Mouse (Mus musculus): ENCODE measurements around the gene Ikzf1. TPM values are rescaled to one million over a fixed set of nuclear protein-coding genes. Genes with fewer than 3 reads are reported as not detected.

The Ikzf1 gene
- polyA plus RNA-seq, 1 experiment from 2014 or later, result 7.6 TPM

GRCm38 (mm10) chr11:11772196-11772595, 87.4 kb downstream of the Ikzf1 start:
- H3K27ac ChIP-seq (ENCODE audit: low read depth, low read length), result no peak overlapping the region
- no peak for ATAC-seq (replicated peaks; ENCODE audit: insufficient number of reproducible peaks, low FRiP score, low TSS enrichment)

GRCm38 (mm10) chr11:11774384-11774783, 89.6 kb downstream of the Ikzf1 start:
- Histone ChIP-seq H3K36me3 (ENCODE audit: control insufficient read depth, insufficient read depth, low read length) (no peaks in the 10 kb centered on the region), H3K4me2 (no peak overlapping the region), H3K27ac (ENCODE audit: low read depth, low read length) (no peak overlapping the region), H3K9me3 (replicated peaks; ENCODE audit: control insufficient read depth, low read length) (no peaks in the 10 kb centered on the region), H3K4me3 (ENCODE audit: low read depth, low read length) (no peak overlapping the region), H3K27me3 (ENCODE audit: control insufficient read depth, insufficient read depth, low read length) (no peaks in the 10 kb centered on the region), H3K4me1 (ENCODE audit: control insufficient read depth, insufficient read depth, low read length) (no peaks in the 10 kb centered on the region), H3K9ac (ENCODE audit: low read depth, low read length) (no peak overlapping the region)
- 90% methylated on average over 4 of the region's 4 CpGs for whole genome bisulfite sequencing (ENCODE audit: insufficient replicate concordance)
- no peak for ATAC-seq (replicated peaks; ENCODE audit: insufficient number of reproducible peaks, low FRiP score, low TSS enrichment)

More at GRCm38 (mm10) chr11:11772196-11772595, 87.4 kb downstream of the Ikzf1 start:
- no peaks in the 10 kb centered on the region for H3K4me1 ChIP-seq (ENCODE audit: control insufficient read depth, insufficient read depth, low read length)
- H3K27me3 ChIP-seq (ENCODE audit: control insufficient read depth, insufficient read depth, low read length), result no peaks in the 10 kb centered on the region
- WGBS (ENCODE audit: insufficient replicate concordance), result 89% methylated on average over 4 of the region's 4 CpGs
- H3K9me3 ChIP-seq (replicated peaks; ENCODE audit: control insufficient read depth, low read length), result no peaks in the 10 kb centered on the region
- H3K4me3 ChIP-seq (ENCODE audit: low read depth, low read length), result no peak overlapping the region
- no peaks in the 10 kb centered on the region for H3K36me3 ChIP-seq (ENCODE audit: control insufficient read depth, insufficient read depth, low read length)
- H3K4me2 ChIP-seq, result no peak overlapping the region
- H3K9ac ChIP-seq (ENCODE audit: low read depth, low read length), result no peak overlapping the region

- H3K9ac ChIP-seq (ENCODE audit: low read depth, low read length), result no peak overlapping the region
- WGBS (ENCODE audit: insufficient replicate concordance), result 87% methylated on average over 5 of the region's 5 CpGs
- no peak for ATAC-seq (replicated peaks; ENCODE audit: insufficient number of reproducible peaks, low FRiP score, low TSS enrichment)
- no peak overlapping the region for H3K4me2 ChIP-seq
- no peaks in the 10 kb centered on the region for H3K27me3 ChIP-seq (ENCODE audit: control insufficient read depth, insufficient read depth, low read length)
- H3K36me3 ChIP-seq (ENCODE audit: control insufficient read depth, insufficient read depth, low read length), result no peaks in the 10 kb centered on the region
- no peaks in the 10 kb centered on the region for H3K9me3 ChIP-seq (replicated peaks; ENCODE audit: control insufficient read depth, low read length)
- no peaks in the 10 kb centered on the region for H3K4me1 ChIP-seq (ENCODE audit: control insufficient read depth, insufficient read depth, low read length)
- H3K4me3 ChIP-seq (ENCODE audit: low read depth, low read length), result no peak overlapping the region
- H3K27ac ChIP-seq (ENCODE audit: low read depth, low read length), result no peak overlapping the region
Measured at GRCm38 (mm10) chr11:11774893-11775292, 90.1 kb downstream of the Ikzf1 start.

- Histone ChIP-seq H3K4me1 (ENCODE audit: control insufficient read depth, insufficient read depth, low read length) (no peaks in the 10 kb centered on the region), H3K9ac (ENCODE audit: low read depth, low read length) (no peak overlapping the region), H3K36me3 (ENCODE audit: control insufficient read depth, insufficient read depth, low read length) (no peaks in the 10 kb centered on the region), H3K27ac (ENCODE audit: low read depth, low read length) (no peak overlapping the region), H3K27me3 (ENCODE audit: control insufficient read depth, insufficient read depth, low read length) (no peaks in the 10 kb centered on the region), H3K9me3 (replicated peaks; ENCODE audit: control insufficient read depth, low read length) (no peaks in the 10 kb centered on the region), H3K4me3 (ENCODE audit: low read depth, low read length) (no peak overlapping the region), H3K4me2 (no peak overlapping the region)
- WGBS (ENCODE audit: insufficient replicate concordance), result 68% methylated on average over 4 of the region's 4 CpGs
- no peak for ATAC-seq (replicated peaks; ENCODE audit: insufficient number of reproducible peaks, low FRiP score, low TSS enrichment)
Measured at GRCm38 (mm10) chr11:11776071-11776821, 91.4 kb downstream of the Ikzf1 start.

GRCm38 (mm10) chr11:11776822-11777174, 92.0 kb downstream of the Ikzf1 start:
- Histone ChIP-seq H3K4me3 (ENCODE audit: low read depth, low read length) (no peak overlapping the region), H3K4me1 (ENCODE audit: control insufficient read depth, insufficient read depth, low read length) (no peaks in the 10 kb centered on the region), H3K4me2 (no peak overlapping the region), H3K27me3 (ENCODE audit: control insufficient read depth, insufficient read depth, low read length) (no peaks in the 10 kb centered on the region), H3K36me3 (ENCODE audit: control insufficient read depth, insufficient read depth, low read length) (no peaks in the 10 kb centered on the region), H3K27ac (ENCODE audit: low read depth, low read length) (no peak overlapping the region), H3K9me3 (replicated peaks; ENCODE audit: control insufficient read depth, low read length) (no peaks in the 10 kb centered on the region), H3K9ac (ENCODE audit: low read depth, low read length) (no peak overlapping the region)
- 78% methylated on average over 7 of the region's 7 CpGs for WGBS (ENCODE audit: insufficient replicate concordance)
- no peak for ATAC-seq (replicated peaks; ENCODE audit: insufficient number of reproducible peaks, low FRiP score, low TSS enrichment)

GRCm38 (mm10) chr11:11777246-11777645, 92.4 kb downstream of the Ikzf1 start:
- Histone ChIP-seq H3K9me3 (replicated peaks; ENCODE audit: control insufficient read depth, low read length) (no peaks in the 10 kb centered on the region), H3K27ac (ENCODE audit: low read depth, low read length) (no peak overlapping the region), H3K27me3 (ENCODE audit: control insufficient read depth, insufficient read depth, low read length) (no peaks in the 10 kb centered on the region), H3K4me2 (no peak overlapping the region), H3K9ac (ENCODE audit: low read depth, low read length) (no peak overlapping the region), H3K36me3 (ENCODE audit: control insufficient read depth, insufficient read depth, low read length) (no peaks in the 10 kb centered on the region), H3K4me3 (ENCODE audit: low read depth, low read length) (no peak overlapping the region), H3K4me1 (ENCODE audit: control insufficient read depth, insufficient read depth, low read length) (no peaks in the 10 kb centered on the region)
- no peak for ATAC-seq (replicated peaks; ENCODE audit: insufficient number of reproducible peaks, low FRiP score, low TSS enrichment)
- 69% methylated on average over 3 of the region's 3 CpGs for WGBS (ENCODE audit: insufficient replicate concordance)

- H3K27ac ChIP-seq (ENCODE audit: low read depth, low read length), result no peak overlapping the region
- ATAC-seq (replicated peaks; ENCODE audit: insufficient number of reproducible peaks, low FRiP score, low TSS enrichment), result no peak
- WGBS (ENCODE audit: insufficient replicate concordance), result 79% methylated on average over 2 of the region's 2 CpGs
Measured at GRCm38 (mm10) chr11:11777796-11778195, 93.0 kb downstream of the Ikzf1 start.

GRCm38 (mm10) chr11:11778345-11778744, 93.5 kb downstream of the Ikzf1 start:
- H3K27me3 ChIP-seq (ENCODE audit: control insufficient read depth, insufficient read depth, low read length), result no peaks in the 10 kb centered on the region
- H3K36me3 ChIP-seq (ENCODE audit: control insufficient read depth, insufficient read depth, low read length), result no peaks in the 10 kb centered on the region
- 85% methylated on average over 6 of the region's 6 CpGs for WGBS (ENCODE audit: insufficient replicate concordance)
- H3K27ac ChIP-seq (ENCODE audit: low read depth, low read length), result no peak overlapping the region
- ATAC-seq (replicated peaks; ENCODE audit: insufficient number of reproducible peaks, low FRiP score, low TSS enrichment), result no peak
- no peak overlapping the region for H3K9ac ChIP-seq (ENCODE audit: low read depth, low read length)
- no peak overlapping the region for H3K4me3 ChIP-seq (ENCODE audit: low read depth, low read length)
- no peak overlapping the region for H3K4me2 ChIP-seq
- no peaks in the 10 kb centered on the region for H3K4me1 ChIP-seq (ENCODE audit: control insufficient read depth, insufficient read depth, low read length)
- H3K9me3 ChIP-seq (replicated peaks; ENCODE audit: control insufficient read depth, low read length), result no peaks in the 10 kb centered on the region

More at GRCm38 (mm10) chr11:11777796-11778195, 93.0 kb downstream of the Ikzf1 start:
- Histone ChIP-seq H3K4me1 (ENCODE audit: control insufficient read depth, insufficient read depth, low read length) (no peaks in the 10 kb centered on the region), H3K9me3 (replicated peaks; ENCODE audit: control insufficient read depth, low read length) (no peaks in the 10 kb centered on the region), H3K36me3 (ENCODE audit: control insufficient read depth, insufficient read depth, low read length) (no peaks in the 10 kb centered on the region), H3K27me3 (ENCODE audit: control insufficient read depth, insufficient read depth, low read length) (no peaks in the 10 kb centered on the region), H3K9ac (ENCODE audit: low read depth, low read length) (no peak overlapping the region), H3K4me2 (no peak overlapping the region), H3K4me3 (ENCODE audit: low read depth, low read length) (no peak overlapping the region)

- H3K4me2 ChIP-seq, result no peak overlapping the region
- WGBS (ENCODE audit: insufficient replicate concordance), result 81% methylated on average over 8 of the region's 8 CpGs
- H3K36me3 ChIP-seq (ENCODE audit: control insufficient read depth, insufficient read depth, low read length), result no peaks in the 10 kb centered on the region
- 0 out of 2 replicates have a peak, but pooled peaks cover 2% of the 10 kb centered on the region for H3K27me3 ChIP-seq (ENCODE audit: control insufficient read depth, insufficient read depth, low read length)
- H3K9me3 ChIP-seq (replicated peaks; ENCODE audit: control insufficient read depth, low read length), result no peaks in the 10 kb centered on the region
- H3K4me3 ChIP-seq (ENCODE audit: low read depth, low read length), result no peak overlapping the region
- no peak for ATAC-seq (replicated peaks; ENCODE audit: insufficient number of reproducible peaks, low FRiP score, low TSS enrichment)
- H3K4me1 ChIP-seq (ENCODE audit: control insufficient read depth, insufficient read depth, low read length), result no peaks in the 10 kb centered on the region
- H3K27ac ChIP-seq (ENCODE audit: low read depth, low read length), result no peak overlapping the region
- no peak overlapping the region for H3K9ac ChIP-seq (ENCODE audit: low read depth, low read length)
Measured at GRCm38 (mm10) chr11:11781728-11782127, 96.9 kb downstream of the Ikzf1 start.
